Mouse (Mus musculus) embryonic facial prominence, embryonic 11.5 days (tissue): ENCODE results near the gene Slamf6. TPM values are rescaled to one million over a fixed set of nuclear protein-coding genes. Genes with fewer than 3 reads are reported as not detected.
"Not testable (repeated sequence)": the region's sequence is repeated elsewhere in the genome, so short reads cannot be mapped to it uniquely, and the experiment has no call there.

Experiments used
- ATAC-seq: fragments of 200-750 bp; cut with Nextera tagmentation; replicated peaks from 2 replicates; pipeline ENCODE4 v1.8.0; 2017; ENCODE audit warnings: low read depth; ENCODE audit not compliant: insufficient number of reproducible peaks, low FRiP score, low TSS enrichment
- DNase-seq: peaks from one replicate; pipeline ENCODE4 v3.0.0-alpha.2; 2015; ENCODE audit warnings: low spot score
- H3K27ac ChIP-seq: fragments of 300-500 bp; sonication (generic); replicated peaks from 2 replicates; pipeline ENCODE4 v1.5.1; 2014; ENCODE audit warnings: mild to moderate bottlenecking, low read depth, low read length, control low read depth
- H3K27me3 ChIP-seq: fragments of 300-500 bp; sonication (generic); 2 replicates; pipeline ENCODE4 v1.6.1; 2014; ENCODE audit warnings: mild to moderate bottlenecking, low read length, moderate library complexity, mixed read lengths; ENCODE audit not compliant: control insufficient read depth, insufficient read depth
- H3K36me3 ChIP-seq: fragments of 300-500 bp; sonication (generic); replicated peaks from 2 replicates; pipeline ENCODE4 v1.6.1; 2014; ENCODE audit warnings: low read depth, mild to moderate bottlenecking, low read length, moderate library complexity, mixed read lengths; ENCODE audit not compliant: control insufficient read depth, insufficient read depth
- H3K4me1 ChIP-seq: fragments of 300-500 bp; sonication (generic); 2 replicates; pipeline ENCODE4 v1.6.1; 2014; ENCODE audit warnings: low read length, mixed read lengths; ENCODE audit not compliant: control insufficient read depth, insufficient read depth
- H3K4me2 ChIP-seq: fragments of 300-500 bp; sonication (generic); 2 replicates; pipeline ENCODE4 v1.6.1; 2014; ENCODE audit warnings: low read depth, mild to moderate bottlenecking, control low read depth, low read length, moderate library complexity
- H3K4me3 ChIP-seq: fragments of 300-500 bp; sonication (generic); 2 replicates; pipeline ENCODE4 v1.5.1; 2014; ENCODE audit warnings: low read depth, low read length, control low read depth
- H3K9ac ChIP-seq: fragments of 300-500 bp; sonication (generic); replicated peaks from 2 replicates; pipeline ENCODE4 v1.6.1; 2014; ENCODE audit warnings: mild to moderate bottlenecking, control low read depth, low read length
- H3K9me3 ChIP-seq: fragments of 300-500 bp; sonication (generic); replicated peaks from 2 replicates; pipeline ENCODE4 v1.6.1; 2016; ENCODE audit warnings: mild to moderate bottlenecking, low read length, inconsistent platforms, mixed read lengths; ENCODE audit not compliant: control insufficient read depth
- WGBS: fragments of 180-500 bp; shearing (Covaris S2); extraction: QIAGEN DNeasy Blood & Tissue Kit; methylation state at CpG from one replicate; pipeline ENCODE4 v1.1.7; 2014; 5-methylcytosine and 5-hydroxymethylcytosine counted together
- polyA plus RNA-seq: library from polyadenylated mRNA; unstranded; fragments of >200 nt; fragmentation: Nextera tagmentation; extraction: Ambion mirVana; gene quantifications from 2 replicates; pipeline ENCODE4 v1.2.1, GENCODE M21; 2014

Gene Slamf6
- polyA plus RNA-seq, 1 experiment from 2014 or later: not detected

- H3K27me3 ChIP-seq: no peaks in the 10 kb centered on the region
- H3K9ac ChIP-seq: no peak overlapping the region
- no peaks in the 10 kb centered on the region for H3K4me1 ChIP-seq
- DNase-seq (no peak), ATAC-seq (no peak)
- H3K27ac ChIP-seq: no peak overlapping the region
- H3K4me3 ChIP-seq: no peak overlapping the region
- H3K4me2 ChIP-seq: no peak overlapping the region
- 77% methylated on average over 6 of the region's 6 CpGs for WGBS
- no peaks in the 10 kb centered on the region for H3K36me3 ChIP-seq
- H3K9me3 ChIP-seq: no peaks in the 10 kb centered on the region
Observed at GRCm38 (mm10) chr1:171966054-171966790, 48.9 kb downstream of the Slamf6 start.

- Histone ChIP-seq H3K9me3 (no peaks in the 10 kb centered on the region), H3K27me3 (no peaks in the 10 kb centered on the region), H3K9ac (no peak overlapping the region), H3K4me1 (no peaks in the 10 kb centered on the region), H3K27ac (no peak overlapping the region), H3K4me3 (no peak overlapping the region), H3K36me3 (no peaks in the 10 kb centered on the region), H3K4me2 (no peak overlapping the region)
- ATAC-seq: no peak
- DNase-seq: no peak
- 79% methylated on average over 6 of the region's 6 CpGs for WGBS
Observed at GRCm38 (mm10) chr1:171969221-171969620, 51.9 kb downstream of the Slamf6 start.

DNA sequence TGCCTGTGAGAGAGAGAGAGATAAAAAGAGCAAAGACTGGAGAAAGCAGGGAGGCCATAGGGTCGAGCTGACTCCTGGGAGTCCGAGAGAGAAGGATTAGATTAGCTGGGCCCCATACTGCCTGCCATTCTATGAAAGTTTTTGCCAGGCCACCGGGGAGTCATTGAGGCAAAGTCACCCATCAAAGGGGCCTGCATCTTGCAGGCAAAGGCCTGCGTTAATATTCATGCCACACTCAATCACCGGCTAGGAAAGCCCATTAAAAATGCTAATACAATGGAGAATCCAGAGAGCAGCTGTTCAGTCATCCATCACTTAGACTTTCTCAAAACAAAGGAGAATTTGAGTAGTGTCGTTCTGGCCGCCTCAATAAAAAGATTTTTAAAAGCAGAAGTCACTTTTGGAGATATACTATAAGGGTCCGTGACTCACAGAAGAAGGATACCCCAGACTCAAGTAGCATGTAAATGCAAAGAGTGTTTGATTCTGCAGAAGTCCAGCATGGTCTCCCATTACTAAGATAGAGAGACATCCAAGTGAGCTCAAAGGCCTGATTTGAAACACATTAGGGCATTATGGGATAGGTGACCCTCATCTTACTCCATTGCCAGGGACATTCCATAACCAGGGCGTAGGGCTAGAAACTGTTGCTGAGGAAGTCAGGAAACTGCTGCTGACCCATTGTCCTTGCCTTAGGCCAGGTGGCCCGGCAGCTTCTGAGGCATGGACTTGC, 53.7 kb downstream of the Slamf6 start:
- Histone ChIP-seq H3K27ac (no peak overlapping the region), H3K9ac (no peak overlapping the region), H3K9me3 (no peaks in the 10 kb centered on the region), H3K27me3 (no peaks in the 10 kb centered on the region), H3K4me2 (no peak overlapping the region), H3K4me1 (no peaks in the 10 kb centered on the region), H3K36me3 (no peaks in the 10 kb centered on the region), H3K4me3 (no peak overlapping the region)
- no peak for DNase-seq
- ATAC-seq: 0 out of 2 replicates have a peak, but pooled peaks have one; percentile 29
- 63% methylated on average over 10 of the region's 10 CpGs for WGBS

GRCm38 (mm10) chr1:171974361-171974760, 57.0 kb downstream of the Slamf6 start:
- not testable (repeated sequence) for H3K4me2 ChIP-seq, H3K9me3 ChIP-seq, H3K4me1 ChIP-seq, DNase-seq, H3K27me3 ChIP-seq, ATAC-seq, H3K36me3 ChIP-seq, H3K4me3 ChIP-seq, H3K27ac ChIP-seq, H3K9ac ChIP-seq
- WGBS: 87% methylated on average over 2 of the region's 2 CpGs

DNA sequence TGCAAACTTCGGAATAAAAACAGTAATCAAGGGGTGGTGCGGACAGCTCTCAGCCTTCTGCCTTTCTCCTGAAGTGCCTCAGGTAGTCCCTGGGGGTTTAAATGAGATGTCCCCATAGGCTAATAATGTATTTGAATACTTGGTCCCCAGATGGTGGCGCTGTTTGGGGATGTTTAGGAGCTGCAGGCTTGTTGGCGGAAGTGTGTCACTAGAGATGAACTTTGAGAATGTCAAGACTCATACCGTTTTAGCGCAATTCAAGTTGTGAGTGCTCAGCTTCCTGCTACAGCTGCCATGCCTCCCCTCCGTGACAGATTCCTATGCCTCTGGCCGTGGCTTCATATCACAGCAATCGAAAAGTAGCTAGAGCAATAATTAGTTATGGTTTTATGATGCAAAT, 58.1 kb downstream of the Slamf6 start:
- Histone ChIP-seq H3K27me3 (no peaks in the 10 kb centered on the region), H3K9me3 (no peaks in the 10 kb centered on the region), H3K9ac (no peak overlapping the region), H3K4me1 (no peaks in the 10 kb centered on the region), H3K4me3 (no peak overlapping the region), H3K36me3 (no peaks in the 10 kb centered on the region), H3K27ac (no peak overlapping the region), H3K4me2 (no peak overlapping the region)
- DNase-seq: no peak
- ATAC-seq: no peak
- WGBS: 91% methylated on average over 9 of the region's 9 CpGs

DNA sequence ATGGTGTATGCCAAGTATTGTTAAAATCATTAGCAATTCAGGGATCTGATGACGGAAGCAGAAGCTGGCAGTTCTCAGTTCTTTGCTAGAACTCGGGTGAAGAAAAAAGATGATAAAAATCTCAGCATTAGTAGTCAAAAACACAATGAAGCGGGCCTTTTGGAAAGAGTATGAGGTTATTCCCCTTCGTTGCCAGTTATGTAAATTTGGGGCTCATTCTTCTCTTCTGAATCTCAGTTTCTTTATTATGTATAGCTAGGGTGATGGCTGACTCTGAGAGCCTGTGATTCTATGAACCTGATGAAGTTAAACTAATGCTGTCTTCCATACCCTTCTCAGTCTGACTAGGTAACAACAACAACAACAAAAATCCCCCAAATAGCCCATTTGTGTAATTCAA, 58.5 kb downstream of the Slamf6 start:
- DNase-seq: no peak

DNA sequence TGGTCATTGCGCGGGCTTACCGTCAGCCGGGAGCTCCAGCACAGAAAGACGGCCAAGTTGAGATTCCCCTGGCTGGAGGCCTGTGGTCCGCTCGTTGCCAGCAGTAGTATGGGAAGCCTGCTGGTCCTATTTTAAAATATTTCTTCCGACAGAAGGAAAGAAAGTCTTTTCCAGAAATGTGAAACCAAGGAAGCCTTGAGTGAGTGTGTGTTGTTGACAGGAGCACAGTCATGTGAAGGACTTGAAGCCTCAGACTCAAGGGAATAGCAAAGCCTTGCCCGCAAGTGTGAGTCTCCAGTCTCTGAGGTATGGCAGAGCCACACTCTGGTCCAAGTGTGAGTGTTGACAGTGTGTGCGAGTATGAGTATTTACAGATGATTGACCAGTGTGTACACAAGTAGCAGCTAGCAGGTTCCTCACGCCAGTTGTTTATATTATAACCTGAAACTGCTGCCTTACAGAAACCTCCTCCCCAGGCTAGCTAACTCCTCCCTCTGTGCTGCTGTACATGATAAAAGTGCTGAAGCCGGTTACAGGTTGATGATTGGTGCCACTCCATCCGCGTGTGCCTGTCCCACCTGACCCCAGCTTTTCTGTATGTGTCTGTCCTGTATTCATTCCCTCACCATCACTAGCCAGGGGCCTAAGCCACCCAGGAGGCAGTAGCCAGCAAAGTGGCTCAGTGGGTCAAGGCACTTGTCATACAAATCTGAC, 59.7 kb downstream of the Slamf6 start:
- H3K4me2 ChIP-seq: no peak overlapping the region
- H3K4me1 ChIP-seq: no peaks in the 10 kb centered on the region
- H3K27ac ChIP-seq: no peak overlapping the region
- no peak overlapping the region for H3K9ac ChIP-seq
- WGBS: 88% methylated on average over 14 of the region's 14 CpGs
- no peaks in the 10 kb centered on the region for H3K9me3 ChIP-seq
- ATAC-seq: 0 out of 2 replicates have a peak, but pooled peaks have one; percentile 14
- H3K4me3 ChIP-seq: no peak overlapping the region
- no peaks in the 10 kb centered on the region for H3K36me3 ChIP-seq
- no peaks in the 10 kb centered on the region for H3K27me3 ChIP-seq
- no peak for DNase-seq

More for the DNA sequence above, 58.5 kb downstream of the Slamf6 start:
- no peak for ATAC-seq
- 89% methylated on average over 4 of the region's 4 CpGs for WGBS
- Histone ChIP-seq H3K27me3 (no peaks in the 10 kb centered on the region), H3K4me3 (no peak overlapping the region), H3K36me3 (no peaks in the 10 kb centered on the region), H3K4me1 (no peaks in the 10 kb centered on the region), H3K9me3 (no peaks in the 10 kb centered on the region), H3K27ac (no peak overlapping the region), H3K9ac (no peak overlapping the region), H3K4me2 (no peak overlapping the region)

GRCm38 (mm10) chr1:171977891-171978290, 60.6 kb downstream of the Slamf6 start:
- Histone ChIP-seq H3K36me3 (no peaks in the 10 kb centered on the region), H3K27ac (no peak overlapping the region), H3K4me1 (no peaks in the 10 kb centered on the region), H3K9ac (no peak overlapping the region), H3K4me2 (no peak overlapping the region), H3K9me3 (no peaks in the 10 kb centered on the region), H3K4me3 (no peak overlapping the region), H3K27me3 (no peaks in the 10 kb centered on the region)
- DNase-seq: no peak
- 89% methylated on average over 2 of the region's 2 CpGs for WGBS
- ATAC-seq: no peak
